Mouse (Mus musculus) erythroblast, embryonic 14.5 days (primary cell): ENCODE data around the gene Xrcc2.

Experiments used
- GATA1 ChIP-seq: IDR thresholded peaks from 2 replicates; pipeline ENCODE4 v1.6.1; 2012; ENCODE audit warnings: low read length, inconsistent platforms, mixed read lengths
- TAL1 ChIP-seq: IDR thresholded peaks from 3 replicates; pipeline ENCODE4 v1.6.1; 2012; ENCODE audit warnings: low read length, inconsistent platforms, mixed read lengths

DNA sequence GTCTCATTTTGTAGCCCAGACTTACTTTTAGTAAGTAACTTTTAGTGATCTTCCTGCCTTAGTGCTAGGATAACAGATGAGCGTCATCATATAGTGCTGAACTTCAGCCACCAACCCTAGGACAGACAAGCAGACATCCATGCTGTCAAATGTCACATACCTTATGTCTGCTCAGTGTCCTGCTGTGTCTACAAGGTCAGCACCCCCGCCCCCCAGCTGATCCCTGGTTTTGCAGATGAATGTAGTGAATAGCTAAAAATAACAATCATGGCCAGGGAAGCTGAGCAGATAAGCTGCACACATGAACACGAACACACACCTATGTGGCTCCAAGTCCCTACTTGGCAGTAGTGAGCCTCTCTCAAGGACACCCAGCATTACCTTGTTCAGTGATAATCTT lies 43.0 kb upstream of the Xrcc2 start:
- TF ChIP-seq TAL1: no peak
- TF ChIP-seq GATA1: no peak
